Comparison of ENCODE assay signal across 25 mouse cellular contexts in genomic region chr16:67367745-67368144, GRCm38 (mm10).
"Had no signal": no experiment of that assay in that cellular context is flagged by ENCODE, and none has a peak within 500 bp of the region (broad histone marks: within the 10 kb centered on the region; RNA-seq: fewer than 3 reads in every experiment).

No protein-coding gene starts in this region.

- H3K4me1 ChIP-seq: heart, embryonic 10.5 days; heart, embryonic 12.5 days; hindbrain, embryonic 10.5 days; hindbrain, embryonic 12.5 days; intestine, embryonic 15.5 days; limb, embryonic 10.5 days; limb, embryonic 12.5 days; liver, embryonic 15.5 days had no signal

- H3K27ac ChIP-seq: gastrocnemius, adult 2 months; heart, embryonic 10.5 days; hindbrain, embryonic 10.5 days; hindbrain, embryonic 12.5 days; hindbrain, embryonic 14.5 days; intestine, embryonic 15.5 days; layer of hippocampus, adult 2 months; left cerebral cortex, adult 2 months; limb, embryonic 10.5 days; limb, embryonic 12.5 days; liver, embryonic 15.5 days had no signal

- H3K9me3 ChIP-seq: heart, embryonic 10.5 days; heart, embryonic 12.5 days; hindbrain, embryonic 10.5 days; hindbrain, embryonic 12.5 days; intestine, embryonic 15.5 days; limb, embryonic 10.5 days; limb, embryonic 12.5 days; liver, embryonic 15.5 days had no signal

- H3K9ac ChIP-seq: heart, embryonic 12.5 days; hindbrain, embryonic 12.5 days; hindbrain, embryonic 14.5 days; intestine, embryonic 15.5 days; limb, embryonic 12.5 days; liver, embryonic 15.5 days had no signal

- ATAC-seq: hindbrain, embryonic 16.5 days; inflammation-experienced regulatory T-cells, adult 6 months; intestine, embryonic 15.5 days; intestine, postnatal 0 days had no signal

- H3K4me3 ChIP-seq: gastrocnemius, adult 2 months; heart, embryonic 10.5 days; heart, embryonic 12.5 days; hindbrain, embryonic 10.5 days; hindbrain, embryonic 12.5 days; intestine, embryonic 15.5 days; layer of hippocampus, adult 2 months; left cerebral cortex, adult 2 months; limb, embryonic 10.5 days; limb, embryonic 12.5 days; liver, embryonic 15.5 days had no signal

- DNase-seq: gastrocnemius, adult 2 months; gastrocnemius, postnatal 10 days; gastrocnemius, postnatal 25 days; heart, adult 18-20 months; heart, postnatal 10 days; heart, postnatal 4 days; kidney, adult 18-20 months; kidney, adult 8-10 months; kidney, postnatal 10 days; kidney, postnatal 25 days; kidney, postnatal 4 days had no signal

- H3K36me3 ChIP-seq: heart, embryonic 10.5 days; heart, embryonic 12.5 days; hindbrain, embryonic 10.5 days; hindbrain, embryonic 12.5 days; intestine, embryonic 15.5 days; limb, embryonic 10.5 days; limb, embryonic 12.5 days; liver, embryonic 15.5 days had no signal

- H3K4me2 ChIP-seq: heart, embryonic 12.5 days; hindbrain, embryonic 12.5 days; hindbrain, embryonic 14.5 days; intestine, embryonic 15.5 days; limb, embryonic 12.5 days; liver, embryonic 15.5 days had no signal

- H3K27me3 ChIP-seq: heart, embryonic 12.5 days; hindbrain, embryonic 12.5 days; intestine, embryonic 15.5 days; limb, embryonic 12.5 days; liver, embryonic 15.5 days had no signal
